Mouse (Mus musculus): Measurements from ENCODE around the gene Mrpl24. TPM values are rescaled to one million over a fixed set of nuclear protein-coding genes. Genes with fewer than 3 reads are reported as not detected.
"Not testable (repeated sequence)": the region's sequence is repeated elsewhere in the genome, so short reads cannot be mapped to it uniquely, and the experiment has no call there.

Mrpl24 gene
- polyA plus RNA-seq, 1 experiment from 2014 or later = 53.5 TPM

- Histone ChIP-seq H3K27ac (no peak overlapping the region), H3K4me3 (replicated peaks; ENCODE audit: low read length) (no peak overlapping the region), H3K4me1 (replicated peaks; ENCODE audit: control insufficient read depth, insufficient read depth, low read length) (no peaks in the 10 kb centered on the region), H3K4me2 (replicated peaks) (no peak overlapping the region), H3K9ac (no peak overlapping the region), H3K9me3 (ENCODE audit: control insufficient read depth, low read length) (no peaks in the 10 kb centered on the region), H3K36me3 (replicated peaks; ENCODE audit: control insufficient read depth, insufficient read depth) (no peaks in the 10 kb centered on the region), H3K27me3 (ENCODE audit: control insufficient read depth, insufficient read depth, low read length) (no peaks in the 10 kb centered on the region)
- 76% methylated on average over 3 of the region's 3 CpGs for WGBS
- ATAC-seq (ENCODE audit: low FRiP score) (no peak), DNase-seq (ENCODE audit: low spot score) (no peak)
Measured at GRCm38 (mm10) chr3:87893367-87893905, 25.9 kb upstream of the Mrpl24 start.

GRCm38 (mm10) chr3:87899266-87899665 lies 20.0 kb upstream of the Mrpl24 start:
- H3K27me3 ChIP-seq (ENCODE audit: control insufficient read depth, insufficient read depth, low read length) = no peaks in the 10 kb centered on the region
- WGBS = 71% methylated on average over 3 of the region's 3 CpGs
- no peaks in the 10 kb centered on the region for H3K36me3 ChIP-seq (replicated peaks; ENCODE audit: control insufficient read depth, insufficient read depth)
- DNase-seq (ENCODE audit: low spot score) (no peak), ATAC-seq (ENCODE audit: low FRiP score) (no peak)
- H3K9ac ChIP-seq = no peak overlapping the region
- no peaks in the 10 kb centered on the region for H3K9me3 ChIP-seq (ENCODE audit: control insufficient read depth, low read length)
- no peak overlapping the region for H3K4me2 ChIP-seq (replicated peaks)
- H3K4me1 ChIP-seq (replicated peaks; ENCODE audit: control insufficient read depth, insufficient read depth, low read length) = no peaks in the 10 kb centered on the region
- no peak overlapping the region for H3K27ac ChIP-seq
- no peak overlapping the region for H3K4me3 ChIP-seq (replicated peaks; ENCODE audit: low read length)

GRCm38 (mm10) chr3:87899776-87900175 lies 19.5 kb upstream of the Mrpl24 start:
- H3K36me3 ChIP-seq (replicated peaks; ENCODE audit: control insufficient read depth, insufficient read depth) = no peaks in the 10 kb centered on the region
- WGBS = 89% methylated on average over 3 of the region's 3 CpGs
- no peak overlapping the region for H3K9ac ChIP-seq
- H3K27ac ChIP-seq = no peak overlapping the region
- no peaks in the 10 kb centered on the region for H3K9me3 ChIP-seq (ENCODE audit: control insufficient read depth, low read length)
- no peaks in the 10 kb centered on the region for H3K27me3 ChIP-seq (ENCODE audit: control insufficient read depth, insufficient read depth, low read length)
- DNase-seq (ENCODE audit: low spot score) (no peak), ATAC-seq (ENCODE audit: low FRiP score) (no peak)
- no peak overlapping the region for H3K4me3 ChIP-seq (replicated peaks; ENCODE audit: low read length)
- H3K4me1 ChIP-seq (replicated peaks; ENCODE audit: control insufficient read depth, insufficient read depth, low read length) = no peaks in the 10 kb centered on the region
- no peak overlapping the region for H3K4me2 ChIP-seq (replicated peaks)

- ATAC-seq (ENCODE audit: low FRiP score) (no peak), DNase-seq (ENCODE audit: low spot score) (no peak)
- H3K36me3 ChIP-seq (replicated peaks; ENCODE audit: control insufficient read depth, insufficient read depth) = no peaks in the 10 kb centered on the region
- H3K4me3 ChIP-seq (replicated peaks; ENCODE audit: low read length) = no peak overlapping the region
- no peaks in the 10 kb centered on the region for H3K27me3 ChIP-seq (ENCODE audit: control insufficient read depth, insufficient read depth, low read length)
- WGBS = 74% methylated on average over 1 of the region's 1 CpGs
- H3K4me2 ChIP-seq (replicated peaks) = no peak overlapping the region
- H3K27ac ChIP-seq = no peak overlapping the region
- H3K4me1 ChIP-seq (replicated peaks; ENCODE audit: control insufficient read depth, insufficient read depth, low read length) = no peaks in the 10 kb centered on the region
- no peak overlapping the region for H3K9ac ChIP-seq
- no peaks in the 10 kb centered on the region for H3K9me3 ChIP-seq (ENCODE audit: control insufficient read depth, low read length)
Measured at GRCm38 (mm10) chr3:87901036-87901624, 18.2 kb upstream of the Mrpl24 start.

GRCm38 (mm10) chr3:87901959-87902358 lies 17.3 kb upstream of the Mrpl24 start:
- not testable (repeated sequence) for ATAC-seq (ENCODE audit: low FRiP score); H3K9me3 ChIP-seq (ENCODE audit: control insufficient read depth, low read length); H3K36me3 ChIP-seq (replicated peaks; ENCODE audit: control insufficient read depth, insufficient read depth); H3K4me2 ChIP-seq (replicated peaks); H3K27ac ChIP-seq; DNase-seq (ENCODE audit: low spot score); H3K27me3 ChIP-seq (ENCODE audit: control insufficient read depth, insufficient read depth, low read length); H3K4me3 ChIP-seq (replicated peaks; ENCODE audit: low read length); H3K9ac ChIP-seq; H3K4me1 ChIP-seq (replicated peaks; ENCODE audit: control insufficient read depth, insufficient read depth, low read length)
- WGBS = 80% methylated on average over 6 of the region's 6 CpGs

- 61% methylated on average over 5 of the region's 5 CpGs for WGBS
- Histone ChIP-seq H3K4me3 (replicated peaks; ENCODE audit: low read length) (no peak overlapping the region), H3K4me2 (replicated peaks) (no peak overlapping the region), H3K9me3 (ENCODE audit: control insufficient read depth, low read length) (no peaks in the 10 kb centered on the region), H3K27me3 (ENCODE audit: control insufficient read depth, insufficient read depth, low read length) (no peaks in the 10 kb centered on the region), H3K36me3 (replicated peaks; ENCODE audit: control insufficient read depth, insufficient read depth) (no peaks in the 10 kb centered on the region), H3K27ac (no peak overlapping the region), H3K9ac (no peak overlapping the region), H3K4me1 (replicated peaks; ENCODE audit: control insufficient read depth, insufficient read depth, low read length) (peaks cover 15% of the 10 kb centered on the region)
- DNase-seq (ENCODE audit: low spot score) (no peak), ATAC-seq (ENCODE audit: low FRiP score) (no peak)
Measured at GRCm38 (mm10) chr3:87903821-87904220, 15.5 kb upstream of the Mrpl24 start.

GRCm38 (mm10) chr3:87905880-87906485 lies 13.3 kb upstream of the Mrpl24 start, which contains the start of gene Hdgf:
Hdgf (plus strand) TSS chr3:87906321.
- under 1% methylated on average over 56 of the region's 57 CpGs for WGBS
- Histone ChIP-seq H3K9me3 (ENCODE audit: control insufficient read depth, low read length) (no peaks in the 10 kb centered on the region), H3K27me3 (ENCODE audit: control insufficient read depth, insufficient read depth, low read length) (no peaks in the 10 kb centered on the region), H3K27ac (peak within 1 kb of the TSS; percentile 88), H3K36me3 (replicated peaks; ENCODE audit: control insufficient read depth, insufficient read depth) (no peaks in the 10 kb centered on the region), H3K4me3 (replicated peaks; ENCODE audit: low read length) (peak within 1 kb of the TSS; percentile 75), H3K9ac (peak within 1 kb of the TSS; percentile 79), H3K4me2 (replicated peaks) (peak within 1 kb of the TSS; percentile 89), H3K4me1 (replicated peaks; ENCODE audit: control insufficient read depth, insufficient read depth, low read length) (peaks cover 30% of the 10 kb centered on the region)
- peak; percentile 93 for DNase-seq (ENCODE audit: low spot score)
- ATAC-seq (ENCODE audit: low FRiP score) = peak; percentile 94

- Histone ChIP-seq H3K4me3 (replicated peaks; ENCODE audit: low read length) (peak overlapping the region; percentile 75), H3K4me1 (replicated peaks; ENCODE audit: control insufficient read depth, insufficient read depth, low read length) (peaks cover 32% of the 10 kb centered on the region), H3K27ac (peak overlapping the region; percentile 88), H3K27me3 (ENCODE audit: control insufficient read depth, insufficient read depth, low read length) (no peaks in the 10 kb centered on the region), H3K9ac (peak overlapping the region; percentile 79), H3K36me3 (replicated peaks; ENCODE audit: control insufficient read depth, insufficient read depth) (no peaks in the 10 kb centered on the region), H3K4me2 (replicated peaks) (peak overlapping the region; percentile 89), H3K9me3 (ENCODE audit: control insufficient read depth, low read length) (no peaks in the 10 kb centered on the region)
- ATAC-seq (ENCODE audit: low FRiP score) (peak; percentile 22), DNase-seq (ENCODE audit: low spot score) (no peak)
- 1% methylated on average over 37 of the region's 47 CpGs for WGBS
Measured at GRCm38 (mm10) chr3:87906601-87906980, 12.7 kb upstream of the Mrpl24 start.

GRCm38 (mm10) chr3:87906981-87907857 lies 12.1 kb upstream of the Mrpl24 start:
- Histone ChIP-seq H3K9me3 (ENCODE audit: control insufficient read depth, low read length) (no peaks in the 10 kb centered on the region), H3K9ac (peak overlapping the region; percentile 79), H3K27me3 (ENCODE audit: control insufficient read depth, insufficient read depth, low read length) (no peaks in the 10 kb centered on the region), H3K4me2 (replicated peaks) (peak overlapping the region; percentile 89), H3K27ac (peak overlapping the region; percentile 88), H3K4me1 (replicated peaks; ENCODE audit: control insufficient read depth, insufficient read depth, low read length) (peaks cover 32% of the 10 kb centered on the region), H3K36me3 (replicated peaks; ENCODE audit: control insufficient read depth, insufficient read depth) (no peaks in the 10 kb centered on the region), H3K4me3 (replicated peaks; ENCODE audit: low read length) (peak overlapping the region; percentile 75)
- WGBS = under 1% methylated on average over 27 of the region's 27 CpGs
- no peak for ATAC-seq (ENCODE audit: low FRiP score)
- DNase-seq (ENCODE audit: low spot score) = no peak

All from hindbrain, embryonic 14.5 days (tissue).